Mouse (Mus musculus): Measurements from ENCODE around the gene B4galt7.
"Not testable (repeated sequence)": the region's sequence is repeated elsewhere in the genome, so short reads cannot be mapped to it uniquely, and the experiment has no call there.

The B4galt7 gene

DNA sequence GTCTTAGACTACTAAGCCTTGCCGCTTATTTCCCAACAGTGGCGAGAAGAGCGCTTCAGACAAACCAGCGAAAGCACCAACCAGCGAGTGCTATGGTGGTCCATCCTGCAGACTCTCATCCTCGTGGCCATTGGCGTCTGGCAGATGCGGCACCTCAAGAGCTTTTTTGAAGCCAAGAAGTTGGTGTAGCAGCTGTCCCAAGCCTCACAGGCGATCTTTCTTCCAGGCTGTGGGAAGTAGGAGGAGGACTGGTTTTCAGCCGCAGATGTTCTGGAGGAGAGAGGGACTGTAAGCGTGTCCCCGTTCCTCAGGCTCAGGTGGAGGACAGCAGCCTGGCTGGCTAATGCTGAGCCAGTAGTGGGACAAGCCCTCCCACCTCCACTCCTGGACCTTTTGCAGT, 2.9 kb upstream of the B4galt7 start:
- DNase-seq (ENCODE audit: low read depth, low spot score) = no peak

DNA sequence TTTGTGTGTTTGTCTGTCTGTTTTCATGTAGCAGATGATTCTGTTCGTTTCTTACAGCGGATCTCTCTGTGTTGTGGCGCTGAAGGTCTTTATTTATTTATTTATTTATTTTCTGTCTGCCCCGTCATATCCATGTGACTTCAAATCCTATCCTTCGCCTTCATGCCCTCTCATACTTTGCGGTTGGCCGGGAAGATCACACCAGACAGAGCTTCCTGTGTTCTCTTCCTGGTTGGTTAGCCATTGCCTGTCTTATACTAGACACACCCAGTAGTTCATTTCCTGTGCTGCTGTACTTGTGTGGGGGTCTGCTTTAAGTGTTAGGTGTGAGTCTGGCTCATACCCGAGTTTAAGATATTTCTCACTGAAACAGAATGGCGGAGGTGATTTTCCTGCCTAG, 961 bp downstream of the B4galt7 start:
- DNase-seq (ENCODE audit: low read depth, low spot score) = peak; percentile 80

DNA sequence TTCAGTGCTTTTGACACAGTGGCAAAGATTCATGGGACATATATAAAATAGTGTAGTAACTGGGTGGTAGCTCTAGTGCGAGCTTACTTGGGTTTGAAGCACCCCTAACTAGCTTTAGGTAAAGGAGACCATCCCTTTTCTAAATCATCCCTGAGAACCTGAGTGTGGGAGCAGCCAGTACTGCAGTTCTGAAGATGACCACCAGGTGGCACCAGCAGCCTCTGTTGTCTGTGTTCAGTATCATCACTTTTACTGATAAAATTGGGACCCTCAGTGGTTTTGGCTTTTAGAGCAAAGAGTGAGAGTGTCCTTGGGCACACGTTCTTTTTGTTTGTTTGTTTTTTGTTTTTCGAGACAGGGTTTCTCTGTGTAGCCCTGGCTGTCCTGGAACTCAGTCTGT, 1.9 kb downstream of the B4galt7 start:
- DNase-seq (ENCODE audit: low read depth, low spot score) = peak; percentile 76

DNA sequence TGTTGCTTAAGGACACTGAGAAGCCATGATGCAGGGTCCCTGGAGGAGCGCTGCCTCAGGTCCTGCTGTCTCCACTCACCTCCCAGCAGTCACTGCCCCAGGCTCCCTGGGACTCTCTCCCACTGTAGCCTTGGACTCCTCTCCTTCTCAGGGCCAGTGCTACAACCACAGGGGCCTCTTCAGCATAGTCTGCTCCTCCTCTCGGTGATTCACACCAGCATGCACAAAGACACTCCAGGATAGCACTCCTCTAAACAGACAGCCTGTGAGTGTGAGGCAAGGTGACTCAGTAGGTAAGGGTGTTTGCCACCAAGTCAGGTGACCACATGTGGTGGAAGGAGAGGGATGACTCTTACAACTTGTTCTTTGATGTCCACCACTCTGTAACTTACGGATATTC, 4.9 kb downstream of the B4galt7 start:
- DNase-seq (ENCODE audit: low read depth, low spot score) = no peak

DNA sequence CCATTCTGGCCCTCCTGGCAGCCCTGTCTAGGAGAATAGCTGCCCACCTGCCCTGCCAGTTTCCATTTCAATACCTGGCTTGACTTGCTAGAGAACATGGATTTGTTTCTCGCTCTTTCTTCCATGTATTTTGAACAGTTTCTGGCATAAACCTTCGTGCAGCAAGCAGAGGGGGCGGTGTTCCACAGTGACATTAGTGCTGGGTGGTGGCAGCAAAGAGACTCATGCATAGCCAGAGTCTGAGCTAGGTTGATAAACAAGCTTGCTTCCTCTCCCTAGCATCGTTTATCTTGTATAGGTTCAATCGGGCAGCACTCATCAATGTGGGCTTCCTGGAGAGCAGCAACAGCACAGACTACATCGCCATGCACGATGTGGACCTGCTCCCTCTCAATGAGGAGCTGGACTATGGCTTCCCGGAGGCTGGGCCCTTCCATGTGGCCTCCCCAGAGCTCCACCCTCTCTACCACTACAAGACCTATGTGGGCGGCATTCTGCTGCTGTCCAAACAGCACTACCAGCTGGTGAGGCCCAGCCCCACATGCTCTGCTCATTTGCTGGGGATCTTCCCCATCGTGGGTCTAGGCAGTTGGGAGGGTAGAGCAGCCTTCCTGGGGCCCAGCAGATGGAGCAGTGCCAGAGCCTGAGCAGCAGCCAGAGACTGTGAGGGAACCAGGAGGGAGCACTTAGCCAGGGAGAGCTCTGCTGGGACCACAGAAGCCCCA, 7.4 kb downstream of the B4galt7 start:
- DNase-seq (ENCODE audit: low read depth, low spot score) = no peak

DNA sequence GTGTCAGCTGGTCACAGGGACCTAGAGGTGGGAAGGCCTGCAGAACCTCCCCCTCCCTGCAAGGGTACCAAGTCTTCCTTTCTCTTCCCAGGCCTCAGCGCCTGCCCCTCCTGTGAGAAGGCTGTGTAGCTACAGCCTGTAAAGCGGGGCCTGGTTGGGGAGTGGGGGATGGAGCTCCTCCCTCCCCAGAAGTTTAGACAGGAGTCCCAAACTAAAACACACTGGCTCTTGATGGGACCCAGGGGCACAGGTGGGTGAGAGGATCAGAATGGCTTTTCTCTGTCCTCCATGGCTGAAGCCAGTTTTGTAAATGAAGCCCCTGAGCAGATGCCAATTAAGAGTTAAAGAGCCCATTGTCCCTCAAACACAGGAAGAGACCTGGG, 7.9 kb downstream of the B4galt7 start:
- DNase-seq (ENCODE audit: low read depth, low spot score) = no peak

DNA sequence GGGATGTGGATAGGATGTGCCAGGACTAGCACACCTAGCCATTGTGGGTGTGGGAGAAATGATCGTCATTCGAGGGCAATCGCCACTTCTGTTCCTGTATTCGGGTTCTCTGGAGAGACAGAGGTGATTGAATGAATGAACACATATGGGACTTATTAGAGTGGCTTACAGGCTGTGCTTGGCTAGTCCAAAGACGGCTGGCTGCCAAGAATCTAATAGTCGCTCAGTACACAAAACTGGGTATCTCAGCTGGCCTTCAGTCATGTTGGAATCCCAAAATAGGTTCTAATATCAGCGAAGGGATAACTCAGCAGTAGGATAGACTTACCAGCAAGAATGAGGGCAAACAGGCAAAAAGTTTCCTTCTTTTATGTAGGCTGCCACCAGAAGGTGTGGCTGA, 12.3 kb downstream of the B4galt7 start:
- DNase-seq (ENCODE audit: low read depth, low spot score) = no peak

DNA sequence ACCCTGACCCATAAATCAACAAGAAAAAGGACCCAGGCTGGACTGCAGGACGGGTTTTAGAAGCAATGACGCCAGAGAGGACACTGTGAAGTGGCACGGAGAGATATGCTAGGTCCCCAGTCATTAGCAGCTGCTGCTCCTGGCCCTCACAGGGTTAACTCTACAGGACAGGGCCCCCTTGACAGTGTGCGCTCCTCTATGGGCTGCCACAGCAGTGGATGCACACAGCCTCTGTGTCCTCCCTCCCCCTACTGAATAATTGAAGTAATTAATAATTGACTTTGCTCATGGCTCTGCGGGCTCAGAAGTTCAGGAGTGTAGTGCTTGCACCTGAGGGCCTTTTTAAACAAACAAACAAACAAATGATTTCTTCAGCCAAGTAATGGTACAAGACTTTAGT, 13.8 kb downstream of the B4galt7 start:
- DNase-seq (ENCODE audit: low read depth, low spot score) = no peak

DNA sequence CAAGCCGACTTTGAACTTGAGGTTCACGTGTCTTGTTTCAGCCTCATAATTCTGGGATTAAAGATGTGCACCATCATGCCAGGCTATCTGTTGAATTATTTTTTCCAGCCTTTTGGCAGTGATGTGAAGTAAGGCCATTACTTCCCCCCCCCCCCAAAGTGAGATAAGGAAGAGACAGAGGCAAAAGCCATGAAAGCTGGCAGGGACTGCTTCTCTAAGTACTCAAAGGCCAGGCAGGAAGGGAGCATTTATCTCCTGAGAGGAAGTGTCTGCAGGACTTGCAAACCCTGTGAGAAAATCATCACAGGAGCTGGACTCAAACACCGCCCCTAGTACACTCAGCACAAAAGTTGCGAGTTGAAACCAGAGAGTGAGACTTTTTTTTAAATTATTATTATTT, 19.6 kb downstream of the B4galt7 start:
- DNase-seq (ENCODE audit: low read depth, low spot score) = no peak

DNA sequence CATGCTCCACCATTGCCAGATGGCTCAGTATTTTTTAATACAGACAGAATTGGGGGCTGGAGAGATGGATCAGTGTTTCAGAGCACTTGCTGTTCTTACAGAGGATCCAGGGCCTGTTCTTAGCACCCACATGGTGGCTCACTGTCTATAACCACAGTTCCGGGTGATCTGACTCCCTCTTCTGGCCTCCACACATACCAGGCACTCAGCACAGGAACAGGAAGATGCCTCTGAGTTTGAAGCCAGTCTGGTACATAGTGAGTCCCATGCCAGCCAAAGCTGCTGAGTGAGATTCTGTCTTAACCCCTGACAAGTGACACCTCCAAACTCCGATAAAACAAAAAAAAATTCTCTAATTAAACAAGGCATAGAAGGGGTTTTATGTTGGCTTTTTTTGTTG, 20.6 kb downstream of the B4galt7 start:
- DNase-seq (ENCODE audit: low read depth, low spot score) = no peak

DNA sequence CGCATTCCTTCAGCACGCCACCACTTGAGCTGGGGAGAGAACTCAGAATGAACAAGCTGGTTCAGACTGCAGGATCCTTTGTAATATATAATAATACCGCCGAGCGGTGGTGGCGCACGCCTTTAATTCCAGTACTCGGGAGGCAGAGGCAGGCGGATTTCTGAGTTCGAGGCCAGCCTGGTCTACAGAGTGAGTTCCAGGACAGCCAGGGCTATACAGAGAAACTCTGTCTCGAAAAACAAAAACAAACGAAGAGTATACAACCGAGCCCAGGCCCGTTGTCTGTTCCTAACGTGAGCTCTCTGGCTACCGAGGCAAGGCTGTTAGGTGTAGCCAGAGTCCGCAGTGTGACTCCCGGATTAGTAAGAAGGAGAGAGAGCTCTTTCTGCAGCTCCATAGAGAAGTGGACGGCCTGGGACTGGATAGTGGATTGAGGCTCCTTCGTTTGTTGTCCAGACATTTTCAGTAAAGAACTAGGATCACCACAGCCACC, 22.5 kb downstream of the B4galt7 start:
- not testable (repeated sequence) for DNase-seq (ENCODE audit: low read depth, low spot score)

DNA sequence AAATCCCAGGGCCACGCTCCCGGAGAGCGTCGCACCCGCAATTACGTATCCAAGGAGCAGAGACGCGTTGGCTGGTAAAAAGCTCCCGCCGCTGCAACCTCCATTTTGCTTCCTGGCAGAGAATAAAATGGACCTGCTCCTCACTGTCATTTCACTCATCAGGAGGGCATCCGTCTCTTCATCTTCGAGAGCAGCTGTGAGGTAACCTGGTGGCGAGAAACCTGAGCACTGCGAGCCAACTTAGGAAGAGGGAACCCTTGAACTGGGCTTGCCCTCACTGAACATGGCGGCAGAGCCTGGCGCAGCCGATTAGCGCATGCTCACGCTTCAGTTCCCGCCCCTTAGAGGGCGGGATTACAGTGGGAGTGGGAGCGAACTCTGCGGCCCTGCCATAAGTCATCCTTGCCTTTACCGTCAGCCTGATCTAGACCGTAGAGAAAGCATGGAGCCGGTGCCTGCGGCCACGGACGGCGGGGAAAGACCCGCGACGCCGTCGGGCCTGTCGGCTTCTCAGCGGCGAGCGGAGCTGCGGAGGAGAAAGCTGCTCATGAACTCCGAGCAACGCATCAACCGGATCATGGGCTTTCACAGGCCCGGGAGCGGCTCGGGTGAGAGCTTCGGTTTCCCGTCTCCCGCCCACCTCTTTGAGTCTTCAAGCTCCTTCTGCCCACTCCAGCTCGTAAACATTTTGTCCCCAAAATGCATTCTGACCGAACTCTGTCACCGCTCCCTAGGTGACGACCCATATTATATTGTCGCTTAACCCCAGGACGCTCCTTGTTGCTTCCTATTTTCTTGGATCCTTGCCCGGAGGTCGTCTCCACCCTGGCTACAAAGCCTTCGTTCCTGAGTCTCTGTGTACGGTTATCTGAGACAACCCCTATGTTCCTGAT, 23.2 kb downstream of the B4galt7 start, which contains the start of gene Caml:
Gene Caml, plus strand, starts transcription at position 357 of the 893 bp plus-strand sequence.
- peak; percentile 93 for DNase-seq (ENCODE audit: low read depth, low spot score)

DNA sequence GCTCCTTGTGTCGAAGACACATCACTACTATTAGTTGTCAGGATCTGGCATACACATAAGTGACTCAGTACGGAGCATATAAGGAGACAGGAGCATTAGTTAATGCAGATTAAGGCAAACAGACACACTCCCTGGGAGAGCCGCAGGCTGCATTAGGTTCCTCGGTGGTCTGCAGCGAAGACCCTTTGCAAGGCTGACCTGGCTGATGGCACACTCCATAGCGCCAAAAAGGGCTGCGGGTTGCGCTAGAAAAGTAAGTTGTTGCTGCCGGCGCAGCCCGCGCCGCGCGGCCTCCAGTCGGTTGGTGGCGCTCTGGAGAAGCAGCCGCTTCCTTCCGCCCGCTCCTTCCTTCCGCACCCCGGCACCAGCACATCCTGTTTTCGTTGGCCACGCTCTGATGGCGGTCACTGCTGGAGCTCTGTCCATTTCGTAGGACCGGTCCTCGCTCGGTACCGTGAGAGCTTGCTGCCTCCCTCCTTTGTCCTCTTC, 35.0 kb downstream of the B4galt7 start, which contains the start of gene Ddx46:
Gene Ddx46, plus strand, starts transcription at position 389 of the 489 bp plus-strand sequence.
- DNase-seq (ENCODE audit: low read depth, low spot score) = peak; percentile 94

DNA sequence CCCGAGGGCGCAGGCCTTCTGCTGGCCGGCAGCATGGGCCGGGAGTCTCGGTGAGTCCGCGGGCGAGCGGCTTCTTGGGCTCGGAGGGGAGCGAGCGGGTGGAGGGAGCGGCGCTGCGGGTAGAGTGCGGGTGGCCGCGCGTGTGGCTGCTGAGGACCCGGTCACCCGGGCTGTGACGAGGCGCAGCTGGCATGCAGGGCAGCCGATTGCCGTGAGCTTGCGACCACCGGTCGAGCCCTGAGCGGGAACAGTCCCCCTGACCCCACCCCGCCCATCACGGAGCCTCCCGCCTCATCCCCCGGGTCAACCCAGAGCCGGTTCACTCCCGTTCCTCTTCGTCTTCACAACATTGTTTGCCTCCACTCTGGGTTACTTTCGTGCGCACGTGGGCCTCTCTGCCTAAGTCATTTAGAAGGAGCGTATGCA, 35.5 kb downstream of the B4galt7 start:
- no peak for DNase-seq (ENCODE audit: low read depth, low spot score)

DNA sequence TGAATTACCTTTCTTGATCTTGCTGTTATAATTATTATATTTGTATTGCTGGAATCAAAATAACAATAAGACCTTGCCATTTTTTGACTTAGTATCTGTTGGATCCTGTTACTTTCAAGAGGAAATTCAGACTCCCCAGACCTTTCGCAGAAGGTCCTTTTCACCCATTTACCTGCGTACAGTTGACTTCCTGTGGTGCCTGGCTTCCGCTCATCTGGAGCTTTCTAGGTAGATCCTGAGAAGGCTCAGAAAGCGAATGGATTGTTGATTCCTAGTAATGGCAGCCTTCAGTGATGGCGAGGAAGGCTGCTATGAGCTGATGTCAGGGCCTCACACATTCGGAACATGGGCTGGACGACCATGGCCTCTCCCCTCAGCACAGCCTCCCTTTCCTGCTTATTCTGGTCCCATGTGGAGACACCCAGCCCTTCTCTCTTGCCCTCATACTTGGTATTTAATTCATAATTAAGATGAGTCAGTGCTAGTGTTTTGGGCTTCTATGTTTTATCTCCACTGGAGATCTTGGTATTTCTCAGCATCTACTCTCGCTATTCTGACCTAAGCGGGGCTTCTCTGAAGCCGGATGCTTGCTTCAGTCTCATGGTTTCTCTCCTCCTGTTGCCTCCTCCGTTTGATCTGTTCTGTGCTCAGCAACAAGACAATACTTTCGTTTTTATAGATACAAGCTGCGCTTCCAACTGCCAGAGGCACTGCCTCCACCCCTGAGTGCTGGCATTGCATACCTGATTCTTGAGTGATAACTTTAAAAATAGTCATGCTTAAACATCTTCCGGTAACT, 36.7 kb downstream of the B4galt7 start:
- peak; percentile 73 for DNase-seq (ENCODE audit: low read depth, low spot score)

DNA sequence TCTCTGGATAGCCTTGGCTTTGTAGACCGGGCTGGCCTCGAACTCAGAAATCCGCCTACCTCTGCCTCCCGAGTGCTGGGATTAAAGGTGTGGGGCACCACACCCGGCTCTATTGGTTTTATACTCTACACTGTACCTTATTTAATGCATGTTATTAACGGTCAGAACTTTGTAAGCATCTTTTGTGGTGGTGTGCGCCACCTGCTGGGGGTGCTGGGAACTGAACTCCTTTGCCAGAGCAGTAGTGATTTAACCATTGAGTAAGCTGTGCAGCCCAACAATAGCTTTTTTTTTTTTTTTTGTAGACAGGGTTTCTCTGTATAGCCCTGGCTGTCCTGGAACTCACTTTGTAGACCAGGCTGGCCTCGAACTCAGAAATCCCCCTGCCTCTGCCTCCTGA, 40.8 kb downstream of the B4galt7 start:
- DNase-seq (ENCODE audit: low read depth, low spot score) = peak; percentile 82

DNA sequence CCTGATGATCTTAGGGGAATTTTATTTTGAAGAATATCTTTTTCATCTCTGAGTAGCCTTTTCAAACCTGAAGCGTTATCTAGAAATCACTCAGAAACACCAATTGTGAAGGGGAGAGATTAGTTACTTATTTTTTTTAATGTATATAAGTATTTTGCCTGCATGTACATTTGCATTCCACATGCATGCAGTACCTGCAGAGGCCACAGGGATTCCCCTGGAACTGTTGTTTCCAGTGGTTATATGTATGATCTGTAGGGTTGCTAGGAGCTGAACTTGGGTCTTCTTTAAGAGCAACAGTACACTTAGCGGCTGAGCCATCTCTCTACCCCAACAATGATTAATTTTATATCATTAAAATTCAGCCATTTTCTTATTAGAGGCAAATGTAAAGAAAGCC, 44.8 kb downstream of the B4galt7 start:
- peak; percentile 70 for DNase-seq (ENCODE audit: low read depth, low spot score)

DNA sequence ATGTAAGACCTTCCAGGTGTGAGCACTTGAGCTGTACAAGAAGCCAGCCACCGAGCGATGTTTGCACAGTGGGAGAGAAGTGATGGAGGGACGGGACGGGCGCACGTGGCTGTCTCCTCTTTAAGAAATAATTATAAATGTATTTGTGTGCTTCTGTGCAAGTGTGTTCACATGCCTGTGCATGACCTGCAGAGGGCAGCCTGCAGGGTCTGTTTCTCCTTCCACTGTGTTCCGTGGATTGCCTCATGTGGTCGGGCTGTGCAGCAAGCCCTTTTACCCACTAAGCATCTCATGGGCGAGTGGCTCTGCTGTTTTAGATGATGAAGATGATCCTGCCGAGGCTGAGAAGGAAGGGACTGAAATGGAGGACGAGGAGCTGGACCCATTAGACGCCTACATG, 50.4 kb downstream of the B4galt7 start:
- no peak for DNase-seq (ENCODE audit: low read depth, low spot score)

DNA sequence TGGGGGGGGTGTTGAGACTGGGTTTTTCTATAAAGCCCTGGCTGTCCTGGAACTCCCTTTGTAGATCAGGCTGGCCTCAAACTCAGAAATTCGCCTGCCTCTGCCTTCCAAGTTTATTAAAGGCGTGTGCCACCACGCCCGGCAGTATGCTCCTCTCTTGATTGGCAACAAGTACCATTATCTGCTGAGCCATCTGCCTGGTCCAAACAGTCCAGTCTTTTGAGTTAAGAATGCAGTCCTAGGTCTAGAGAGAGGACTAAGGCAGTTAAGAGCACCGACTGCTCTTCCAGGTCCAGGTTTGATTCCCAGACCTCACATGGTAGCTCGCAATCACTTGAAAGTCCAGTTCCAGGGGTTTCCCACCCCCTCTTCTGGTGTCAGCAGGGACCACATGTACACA, 51.3 kb downstream of the B4galt7 start:
- no peak for DNase-seq (ENCODE audit: low read depth, low spot score)

Measured in CD4-positive helper T cell, adult 2 months (primary cell).